Mouse (Mus musculus) limb, embryonic 13.5 days (tissue): ENCODE data around the gene Lrfn4. TPM values are rescaled to one million over a fixed set of nuclear protein-coding genes. Genes with fewer than 3 reads are reported as not detected.

Source experiments
- microRNA-seq: library from miRNA; unstranded; fragments of <30 nt; microRNA quantifications from one replicate; pipeline ENCODE4, GENCODE M21; 2016
- polyA plus RNA-seq: library from polyadenylated mRNA; unstranded; fragments of >200 nt; fragmentation: Nextera tagmentation; extraction: Ambion mirVana; gene quantifications from 2 replicates; pipeline ENCODE4 v1.2.1, GENCODE M21; 2015

Gene Lrfn4
- polyA plus RNA-seq, 1 experiment from 2014 or later = 6.4 TPM

Small RNA genes lying within 50 kb of the gene (microRNA-seq; reads per million reads assigned to microRNA genes)
- gene Mir6986 = 1.0 reads per million

Other genes starting within 250 kb of the Lrfn4 start
- gene Kdm2a, start 217.4 kb downstream of the Lrfn4 start, polyA plus RNA-seq = 53.9 TPM in 2 replicates
- 51.2 and 53.9 TPM in 2 replicates for gene Rhod, start 176.2 kb downstream of the Lrfn4 start, polyA plus RNA-seq
- gene Syt12, start 138.2 kb downstream of the Lrfn4 start, polyA plus RNA-seq = 0.69 and 1.1 TPM in 2 replicates
- not detected in 2 replicates for gene 2010003K11Rik, start 117.1 kb downstream of the Lrfn4 start, polyA plus RNA-seq
- gene Pcx, start 105.2 kb downstream of the Lrfn4 start, polyA plus RNA-seq = 22.1 and 22.8 TPM in 2 replicates
- gene Rce1, start 10.0 kb upstream of the Lrfn4 start, polyA plus RNA-seq = 65.2 and 66.7 TPM in 2 replicates
- gene Gm960, start 83.0 kb upstream of the Lrfn4 start, polyA plus RNA-seq = 7.1 and 7.6 TPM in 2 replicates
- 1.3 and 1.9 TPM in 2 replicates for gene Sptbn2, start 95.5 kb upstream of the Lrfn4 start, polyA plus RNA-seq
- 104 and 106 TPM in 2 replicates for gene Rbm4b, start 140.8 kb upstream of the Lrfn4 start, polyA plus RNA-seq
- 81.7 and 87.7 TPM in 2 replicates for gene Rbm4, start 178.2 kb upstream of the Lrfn4 start, polyA plus RNA-seq
- gene Gm21992, start 195.9 kb upstream of the Lrfn4 start, polyA plus RNA-seq = 48.8 and 51.8 TPM in 2 replicates
- gene Rbm14, start 196.0 kb upstream of the Lrfn4 start, polyA plus RNA-seq = 83.5 and 89.7 TPM in 2 replicates
- 64.4 and 66.2 TPM in 2 replicates for gene Ccs, start 223.7 kb upstream of the Lrfn4 start, polyA plus RNA-seq
- gene Ccdc87, start 223.7 kb upstream of the Lrfn4 start, polyA plus RNA-seq = not detected in 2 replicates
- gene Ctsf, start 239.5 kb upstream of the Lrfn4 start, polyA plus RNA-seq = 41.5 and 43.7 TPM in 2 replicates